Mouse (Mus musculus) erythroid progenitor cell, adult 5-6 weeks (primary cell): ENCODE results near the gene Zfp800. TPM values are rescaled to one million over a fixed set of nuclear protein-coding genes. Genes with fewer than 3 reads are reported as not detected.

Experiments
- ATAC-seq: replicated peaks from 2 replicates; pipeline ENCODE4 v1.8.0; 2016; ENCODE audit warnings: moderate number of reproducible peaks, mild to moderate bottlenecking, moderate TSS enrichment, inconsistent platforms; ENCODE audit not compliant: poor library complexity, low FRiP score, severe bottlenecking
- total RNA-seq, 2 experiments: library from RNA; stranded (forward) in 1 of 2; stranded (reverse) in 1 of 2; fragments of 150-400 nt in 1 of 2; fragments of 186-747, 209-891 nt in 1 of 2; gene quantifications; 2 replicates each; pipeline versions ENCODE4 v1.2.3 to v1.2.4; 2015 to 2017; ENCODE audit warnings: low replicate concordance in 2 of 2

The Zfp800 gene
- total RNA-seq, 2 experiments from 2014 or later, result 92.2 to 92.7 TPM

- ATAC-seq, result no peak
Observed at GRCm38 (mm10) chr6:28398726-28399125, 921 bp upstream of the Zfp800 start.

- ATAC-seq, result no peak
Observed at GRCm38 (mm10) chr6:28396853-28397457, 850 bp downstream of the Zfp800 start.

GRCm38 (mm10) chr6:28396051-28396852 lies 1.6 kb downstream of the Zfp800 start:
- ATAC-seq, result no peak

DNA sequence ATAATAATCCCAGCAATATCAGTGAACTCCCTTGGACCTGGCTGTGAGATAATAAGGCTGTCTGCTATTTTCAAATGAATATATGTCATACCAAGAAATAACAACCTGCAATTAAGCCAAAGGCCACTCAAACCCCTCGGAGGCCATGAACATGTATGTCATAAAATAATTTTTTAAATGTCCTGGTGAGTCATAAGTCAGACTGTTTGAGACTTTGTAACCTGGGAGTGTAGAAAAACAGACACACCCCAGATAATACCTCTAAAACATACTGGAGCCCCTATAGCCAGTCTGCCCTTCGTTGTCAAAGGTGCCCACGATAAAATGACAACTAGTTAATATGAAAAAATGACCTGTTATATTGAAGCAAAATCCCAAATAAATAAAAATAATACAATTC lies 8.8 kb downstream of the Zfp800 start:
- ATAC-seq, result no peak

GRCm38 (mm10) chr6:28385169-28385568 lies 12.6 kb downstream of the Zfp800 start:
- ATAC-seq, result no peak

GRCm38 (mm10) chr6:28381983-28382382 lies 15.8 kb downstream of the Zfp800 start:
- no peak for ATAC-seq

DNA sequence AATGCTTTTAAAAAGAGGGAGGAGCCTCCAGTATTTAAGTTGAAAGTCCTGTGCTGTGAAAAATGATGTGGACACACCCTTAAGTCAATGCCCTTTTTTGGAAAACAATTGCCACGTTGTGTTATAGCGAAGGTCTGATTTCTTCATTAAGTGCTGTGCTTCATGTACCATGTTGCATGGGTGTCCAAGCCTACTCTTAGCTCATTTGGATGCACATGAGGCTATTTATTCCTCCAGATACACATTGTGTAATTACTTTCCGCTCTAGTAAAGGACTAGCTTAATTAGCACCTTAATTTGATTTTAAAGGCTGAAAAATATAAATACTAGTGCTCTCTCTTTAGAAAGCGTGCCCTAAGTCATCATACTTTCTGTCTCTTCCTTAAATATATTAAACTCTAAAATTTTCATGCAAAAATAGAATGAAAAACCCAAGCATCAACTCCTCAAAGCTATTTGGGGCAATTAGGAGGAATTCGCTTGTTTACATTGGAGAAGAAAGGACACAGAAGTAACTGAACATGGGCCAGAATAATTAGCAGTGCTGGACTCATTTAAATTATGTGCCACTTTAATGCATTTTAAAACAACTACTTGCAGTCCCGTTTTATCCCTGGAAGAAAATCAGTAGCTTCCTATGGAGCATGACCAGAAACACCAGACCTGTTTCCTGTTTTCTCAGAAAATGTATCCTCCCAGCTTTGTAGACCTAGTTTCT lies 27.7 kb downstream of the Zfp800 start:
- ATAC-seq, result no peak

- no peak for ATAC-seq
Observed at GRCm38 (mm10) chr6:28367575-28367974, 30.2 kb downstream of the Zfp800 start.

DNA sequence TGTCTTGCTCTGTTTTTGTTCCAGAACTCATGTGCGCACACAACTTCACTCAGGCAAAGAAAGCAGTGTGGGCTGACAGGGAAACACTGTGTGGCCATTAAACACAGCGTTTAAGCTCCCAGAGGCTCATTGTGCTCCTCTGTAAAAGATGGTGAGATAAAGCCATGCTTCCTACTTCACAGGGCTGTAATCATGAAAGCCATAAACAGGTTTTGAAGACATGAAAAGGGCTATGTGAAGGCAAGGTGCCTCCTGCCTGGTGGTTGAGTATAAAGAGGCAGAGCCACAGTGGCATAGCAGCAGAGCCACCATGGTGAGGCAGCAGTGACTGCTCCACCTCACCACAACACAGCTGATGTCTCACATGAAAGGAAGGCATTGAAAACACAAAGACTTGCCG lies 46.7 kb downstream of the Zfp800 start:
- ATAC-seq, result no peak

DNA sequence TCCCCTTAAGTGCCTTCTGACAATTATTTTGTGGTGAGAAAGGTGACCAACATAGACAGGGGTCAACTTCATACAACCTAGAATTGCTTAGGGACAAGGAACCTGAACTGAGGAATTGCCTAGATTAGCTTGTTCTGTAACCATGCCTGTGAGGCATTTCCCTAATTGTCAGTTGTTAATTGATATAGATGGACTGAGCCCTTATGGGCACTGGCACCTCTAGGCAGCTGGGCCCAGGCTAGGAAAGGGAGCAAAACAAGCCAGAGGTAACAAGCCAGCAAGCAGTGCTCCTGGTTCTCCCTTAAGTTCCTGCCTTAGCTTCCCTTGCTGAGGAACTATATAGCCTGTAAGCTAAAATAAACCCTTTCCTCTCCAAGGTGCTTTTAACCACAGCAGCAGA lies 52.1 kb downstream of the Zfp800 start:
- ATAC-seq, result no peak

DNA sequence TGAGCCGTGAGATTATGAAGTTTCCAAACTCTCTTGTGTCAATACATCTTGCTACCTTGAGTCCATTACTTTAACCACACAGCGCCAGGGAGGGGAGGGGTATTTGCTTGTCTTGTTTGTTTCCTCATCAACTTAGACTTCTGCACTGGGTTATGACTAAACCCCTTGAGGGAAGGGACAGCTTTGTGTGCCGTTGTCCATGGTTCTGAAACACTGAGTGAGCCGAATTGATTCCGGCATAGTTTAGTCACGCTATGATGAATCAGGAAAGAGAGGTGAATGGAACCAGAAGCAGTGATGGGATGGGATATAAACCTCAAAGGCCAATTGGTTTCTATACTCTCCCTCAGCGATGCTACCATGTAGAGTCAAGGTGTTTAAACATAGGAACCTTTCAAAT lies 52.6 kb downstream of the Zfp800 start:
- ATAC-seq, result no peak

DNA sequence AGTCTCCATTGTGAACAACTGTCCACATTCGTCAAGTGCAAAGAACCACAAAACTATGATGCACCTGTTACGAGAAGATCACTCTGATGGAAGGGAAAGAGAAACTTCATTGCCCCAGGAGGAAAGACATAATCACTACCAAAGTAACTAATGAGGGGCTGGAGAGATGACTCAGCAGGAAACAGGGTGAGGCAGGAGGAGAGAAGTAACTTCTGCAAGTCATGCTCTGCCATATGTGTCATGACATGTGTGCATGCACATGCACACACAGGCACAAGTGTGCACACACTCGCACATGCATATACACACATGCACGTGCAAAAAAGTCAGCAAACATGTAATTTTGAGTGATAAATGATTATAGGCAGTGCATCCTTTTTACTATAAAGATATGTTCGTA lies 54.9 kb downstream of the Zfp800 start:
- no peak for ATAC-seq

GRCm38 (mm10) chr6:28341174-28341573 lies 56.6 kb downstream of the Zfp800 start:
- no peak for ATAC-seq

- no peak for ATAC-seq
Observed at GRCm38 (mm10) chr6:28339410-28339809, 58.4 kb downstream of the Zfp800 start.

- ATAC-seq, result no peak
Observed at GRCm38 (mm10) chr6:28333696-28334095, 64.1 kb downstream of the Zfp800 start.

GRCm38 (mm10) chr6:28332546-28332945 lies 65.3 kb downstream of the Zfp800 start:
- no peak for ATAC-seq

- no peak for ATAC-seq
Observed at GRCm38 (mm10) chr6:28329815-28330214, 68.0 kb downstream of the Zfp800 start.

DNA sequence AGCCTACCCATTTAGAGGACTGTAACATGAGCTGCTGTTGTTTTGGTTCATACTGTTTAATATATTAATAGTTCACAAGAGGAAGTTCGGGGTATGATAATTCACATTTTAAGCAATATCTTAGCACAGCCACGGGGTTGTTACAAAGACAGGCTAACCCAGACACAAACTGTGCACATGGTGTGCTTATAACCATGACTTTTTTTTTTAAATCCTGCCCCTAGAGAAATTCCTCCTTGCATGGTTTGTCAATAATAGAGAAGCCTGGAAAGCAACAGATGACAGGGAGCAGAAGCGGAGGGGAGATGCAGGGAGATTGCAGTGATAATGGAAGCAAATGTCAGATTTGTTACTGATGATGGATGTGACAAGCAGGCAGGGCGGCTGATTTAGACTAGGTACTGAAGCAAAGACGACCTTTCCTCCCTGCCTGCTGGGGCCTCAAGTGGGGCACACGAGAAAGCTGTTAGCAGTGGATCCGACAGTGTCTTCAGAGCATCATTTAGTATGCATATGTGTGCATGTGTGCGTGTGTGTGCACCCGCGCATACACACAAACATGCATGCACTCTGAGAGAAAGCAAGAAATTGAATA lies 68.7 kb downstream of the Zfp800 start:
- ATAC-seq, result no peak

GRCm38 (mm10) chr6:28326720-28327119 lies 71.1 kb downstream of the Zfp800 start:
- ATAC-seq, result no peak

- ATAC-seq, result no peak
Observed at GRCm38 (mm10) chr6:28322399-28322798, 75.4 kb downstream of the Zfp800 start.
